Mouse (Mus musculus): ENCODE results near the gene Fdxr. TPM values are rescaled to one million over a fixed set of nuclear protein-coding genes. Genes with fewer than 3 reads are reported as not detected.

The Fdxr gene
- polyA plus RNA-seq, 1 experiment from 2014 or later = 6.9 TPM

DNA sequence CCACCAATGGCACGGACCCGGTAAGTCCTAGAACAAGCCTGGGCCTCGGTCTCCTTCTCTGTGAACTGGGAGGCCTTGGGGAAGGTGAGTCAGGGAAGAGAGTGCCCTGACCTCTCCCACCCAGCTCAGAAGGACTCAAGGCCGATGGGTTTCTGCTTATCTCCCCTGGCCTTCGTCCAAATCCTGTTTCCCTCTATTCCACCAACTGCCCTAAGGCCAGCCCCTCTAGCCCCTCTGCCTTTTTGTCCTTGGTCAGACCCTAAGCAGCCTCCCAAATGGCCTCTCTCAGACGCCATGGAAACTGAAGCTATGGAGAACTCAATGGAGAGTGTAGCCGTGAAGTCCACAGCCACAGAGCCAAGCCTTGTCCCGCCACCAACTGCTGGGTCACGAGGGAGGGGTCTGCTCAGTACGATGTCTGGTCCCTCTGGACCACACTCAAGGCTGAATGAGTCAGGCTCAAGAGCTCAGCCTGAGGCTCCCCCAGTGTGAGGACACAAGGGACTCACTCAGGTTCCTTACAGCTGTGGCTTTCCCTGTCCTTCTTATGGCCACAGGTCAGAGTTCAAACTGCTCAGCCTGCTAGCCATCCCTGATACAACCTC is 3.9 kb downstream of the Fdxr start:
- no peak overlapping the region for H3K27ac ChIP-seq (ENCODE audit: low read length)
- WGBS = 75% methylated on average over 10 of the region's 10 CpGs
- H3K36me3 ChIP-seq (ENCODE audit: insufficient read depth, low read length) = 0 out of 2 replicates have a peak, but pooled peaks cover 2% of the 10 kb centered on the region
- no peak for ATAC-seq
- DNase-seq (ENCODE audit: low spot score) = no peak
- peaks cover 10% of the 10 kb centered on the region for H3K27me3 ChIP-seq (replicated peaks; ENCODE audit: insufficient read depth, low read length)
- no peak overlapping the region for H3K4me2 ChIP-seq (replicated peaks; ENCODE audit: low read depth, low read length)
- no peak overlapping the region for H3K9ac ChIP-seq (replicated peaks; ENCODE audit: low read depth)
- TF ChIP-seq CTCF (IDR thresholded peaks at IDR 0.05) (no peak), EP300 (IDR thresholded peaks at IDR 0.05) (no peak)
- H3K9me3 ChIP-seq (ENCODE audit: low read length) = no peaks in the 10 kb centered on the region
- H3K4me1 ChIP-seq (ENCODE audit: insufficient read depth, low read depth, low read length) = peaks cover 10% of the 10 kb centered on the region; the same call in 1 of the 2 replicates
- no peak overlapping the region for H3K4me3 ChIP-seq (ENCODE audit: low read depth, low read length)

DNA sequence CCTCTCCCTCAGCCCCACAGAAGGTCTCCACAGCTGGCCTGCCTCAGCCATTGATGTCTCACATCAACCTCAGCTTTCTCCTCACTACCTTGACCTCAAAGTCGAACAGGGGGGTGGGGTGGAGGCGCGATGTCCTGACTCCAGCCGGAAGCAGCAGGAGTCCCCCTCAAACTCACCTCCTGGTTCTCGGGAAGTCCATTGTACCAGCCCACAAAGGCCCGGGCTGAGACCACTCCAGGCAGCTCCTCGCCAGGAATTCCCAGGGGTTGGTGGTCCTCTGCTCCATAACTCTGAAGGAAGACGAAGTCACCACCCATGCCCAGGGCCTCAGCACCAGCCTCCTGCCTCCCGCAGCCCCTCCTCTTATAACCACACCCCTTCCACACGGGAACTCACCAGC is 5.4 kb downstream of the Fdxr start:
- DNase-seq (ENCODE audit: low spot score) (no peak), ATAC-seq (no peak)
- Histone ChIP-seq H3K9me3 (ENCODE audit: low read length) (no peaks in the 10 kb centered on the region), H3K4me3 (ENCODE audit: low read depth, low read length) (no peak overlapping the region), H3K9ac (replicated peaks; ENCODE audit: low read depth) (no peak overlapping the region), H3K36me3 (ENCODE audit: insufficient read depth, low read length) (0 out of 2 replicates have a peak, but pooled peaks cover 4% of the 10 kb centered on the region), H3K4me1 (ENCODE audit: insufficient read depth, low read depth, low read length) (peaks cover 5% of the 10 kb centered on the region), H3K27ac (ENCODE audit: low read length) (no peak overlapping the region), H3K4me2 (replicated peaks; ENCODE audit: low read depth, low read length) (no peak overlapping the region), H3K27me3 (replicated peaks; ENCODE audit: insufficient read depth, low read length) (peaks cover 24% of the 10 kb centered on the region)
- 65% methylated on average over 10 of the region's 10 CpGs for WGBS
- TF ChIP-seq CTCF (IDR thresholded peaks at IDR 0.05) = no peak
- no peak for TF ChIP-seq EP300 (IDR thresholded peaks at IDR 0.05)

DNA sequence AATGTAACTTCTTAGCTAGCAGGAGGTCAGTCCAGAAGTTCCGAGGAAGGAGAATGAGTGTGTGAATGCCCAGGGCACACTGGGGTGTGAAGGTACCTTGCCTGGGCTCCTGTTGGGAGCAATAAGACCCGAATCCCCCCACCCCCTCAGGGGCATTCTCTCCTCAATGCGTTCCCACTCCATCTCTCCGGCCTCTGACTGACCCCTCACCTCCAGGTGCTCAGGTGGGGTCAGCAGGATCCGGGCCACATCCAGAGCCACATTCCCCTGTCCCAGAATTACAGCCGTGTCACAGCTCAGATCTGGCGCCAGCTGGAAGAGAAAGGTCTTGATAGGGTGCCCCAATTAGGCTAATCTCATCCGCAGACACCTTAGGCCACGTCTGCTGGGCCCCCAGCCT is 5.8 kb downstream of the Fdxr start:
- ATAC-seq = no peak
- TF ChIP-seq CTCF (IDR thresholded peaks at IDR 0.05) = no peak
- no peak for TF ChIP-seq EP300 (IDR thresholded peaks at IDR 0.05)
- Histone ChIP-seq H3K9me3 (ENCODE audit: low read length) (no peaks in the 10 kb centered on the region), H3K27me3 (replicated peaks; ENCODE audit: insufficient read depth, low read length) (peaks cover 28% of the 10 kb centered on the region), H3K27ac (ENCODE audit: low read length) (no peak overlapping the region), H3K4me2 (replicated peaks; ENCODE audit: low read depth, low read length) (no peak overlapping the region), H3K36me3 (ENCODE audit: insufficient read depth, low read length) (0 out of 2 replicates have a peak, but pooled peaks cover 4% of the 10 kb centered on the region), H3K4me1 (ENCODE audit: insufficient read depth, low read depth, low read length) (peaks cover under 1% of the 10 kb centered on the region), H3K4me3 (ENCODE audit: low read depth, low read length) (no peak overlapping the region), H3K9ac (replicated peaks; ENCODE audit: low read depth) (no peak overlapping the region)
- no peak for DNase-seq (ENCODE audit: low spot score)
- 64% methylated on average over 9 of the region's 9 CpGs for WGBS

DNA sequence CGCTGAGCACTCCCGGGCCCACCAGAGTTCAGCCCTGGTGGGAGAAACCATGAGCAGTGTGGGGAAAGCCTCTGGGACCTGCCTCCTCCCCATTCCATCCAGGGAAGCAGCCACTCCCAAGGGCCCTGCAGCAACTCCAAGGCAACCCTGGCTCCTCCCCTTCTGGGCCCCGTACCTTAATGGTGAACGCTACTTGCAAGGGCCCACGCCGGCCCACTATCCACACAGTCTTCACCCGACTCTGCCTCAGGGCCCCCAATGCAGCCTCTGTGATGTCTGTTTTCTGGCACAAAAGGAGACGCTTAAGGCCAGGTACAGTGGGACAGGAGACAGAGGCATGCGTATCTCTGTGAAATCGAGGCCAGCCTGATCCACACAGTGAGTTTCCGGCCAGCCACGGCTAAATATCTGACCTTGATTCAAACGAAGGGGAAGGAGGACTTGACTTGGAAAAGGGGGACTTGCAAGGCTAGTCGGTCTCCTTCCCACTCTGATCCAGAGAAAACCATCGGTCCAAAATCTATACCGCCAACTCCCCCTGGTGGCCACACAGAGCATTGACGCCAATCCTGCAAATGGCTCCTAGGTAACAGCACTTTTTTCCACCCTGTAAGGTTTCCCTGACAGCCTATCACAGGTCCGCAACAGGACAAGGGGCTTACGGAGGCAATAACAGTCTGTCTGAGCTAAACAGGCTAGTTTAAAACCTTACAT is 6.5 kb downstream of the Fdxr start:
- WGBS = 25% methylated on average over 19 of the region's 19 CpGs
- Histone ChIP-seq H3K9me3 (ENCODE audit: low read length) (no peaks in the 10 kb centered on the region), H3K4me2 (replicated peaks; ENCODE audit: low read depth, low read length) (no peak overlapping the region), H3K36me3 (ENCODE audit: insufficient read depth, low read length) (0 out of 2 replicates have a peak, but pooled peaks cover 4% of the 10 kb centered on the region), H3K27me3 (replicated peaks; ENCODE audit: insufficient read depth, low read length) (peaks cover 36% of the 10 kb centered on the region), H3K4me3 (ENCODE audit: low read depth, low read length) (no peak overlapping the region), H3K4me1 (ENCODE audit: insufficient read depth, low read depth, low read length) (no peaks in the 10 kb centered on the region; the same call in 1 of the 2 replicates), H3K9ac (replicated peaks; ENCODE audit: low read depth) (no peak overlapping the region), H3K27ac (ENCODE audit: low read length) (no peak overlapping the region)
- TF ChIP-seq CTCF (IDR thresholded peaks at IDR 0.05) (peak; percentile 97), EP300 (IDR thresholded peaks at IDR 0.05) (no peak)
- DNase-seq (ENCODE audit: low spot score) (peak; percentile 84), ATAC-seq (peak; percentile 13; the same call in 1 of the 2 replicates)

DNA sequence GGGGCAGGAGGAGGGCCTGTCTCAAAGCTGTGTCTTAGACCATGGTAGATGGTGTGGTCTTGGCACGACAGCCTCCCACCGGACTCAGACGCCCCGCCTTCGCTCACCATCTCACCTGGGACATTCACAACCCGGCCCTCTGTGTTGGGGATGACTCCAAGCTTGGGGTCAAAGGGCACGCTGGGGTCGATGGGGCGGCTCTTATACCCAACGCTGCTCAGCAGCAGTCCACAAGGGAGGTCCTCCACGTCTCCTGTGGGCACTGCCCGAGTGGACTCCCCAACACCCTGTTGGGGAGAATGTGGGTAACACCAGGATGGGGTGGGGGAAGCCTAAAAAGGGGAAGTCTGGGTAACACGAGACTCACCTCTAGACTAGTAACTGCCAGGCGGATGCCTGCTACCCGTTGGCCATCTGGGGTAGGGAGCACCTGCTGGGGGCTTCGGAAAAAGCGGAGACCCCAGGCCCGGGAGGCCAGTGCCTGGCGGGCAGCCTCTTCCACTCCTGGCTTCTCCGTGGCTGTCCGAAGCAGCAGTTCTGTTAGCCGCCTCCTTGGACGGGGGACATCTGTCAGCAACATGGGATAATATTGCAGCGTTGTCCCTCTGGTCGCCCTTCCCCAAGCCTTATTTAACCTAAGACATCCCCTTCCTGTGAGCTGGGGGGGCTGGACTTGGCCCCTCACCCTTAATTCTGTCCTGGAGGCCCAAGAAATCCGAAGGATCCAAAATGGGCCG is 7.4 kb downstream of the Fdxr start:
- Histone ChIP-seq H3K4me2 (replicated peaks; ENCODE audit: low read depth, low read length) (no peak overlapping the region), H3K36me3 (ENCODE audit: insufficient read depth, low read length) (0 out of 2 replicates have a peak, but pooled peaks cover 4% of the 10 kb centered on the region), H3K4me3 (ENCODE audit: low read depth, low read length) (no peak overlapping the region), H3K4me1 (ENCODE audit: insufficient read depth, low read depth, low read length) (no peaks in the 10 kb centered on the region; the same call in 1 of the 2 replicates), H3K27ac (ENCODE audit: low read length) (no peak overlapping the region), H3K9me3 (ENCODE audit: low read length) (no peaks in the 10 kb centered on the region), H3K9ac (replicated peaks; ENCODE audit: low read depth) (no peak overlapping the region), H3K27me3 (replicated peaks; ENCODE audit: insufficient read depth, low read length) (peaks cover 44% of the 10 kb centered on the region)
- DNase-seq (ENCODE audit: low spot score) (no peak), ATAC-seq (no peak)
- no peak for TF ChIP-seq EP300 (IDR thresholded peaks at IDR 0.05)
- no peak for TF ChIP-seq CTCF (IDR thresholded peaks at IDR 0.05)
- 86% methylated on average over 27 of the region's 27 CpGs for WGBS

DNA sequence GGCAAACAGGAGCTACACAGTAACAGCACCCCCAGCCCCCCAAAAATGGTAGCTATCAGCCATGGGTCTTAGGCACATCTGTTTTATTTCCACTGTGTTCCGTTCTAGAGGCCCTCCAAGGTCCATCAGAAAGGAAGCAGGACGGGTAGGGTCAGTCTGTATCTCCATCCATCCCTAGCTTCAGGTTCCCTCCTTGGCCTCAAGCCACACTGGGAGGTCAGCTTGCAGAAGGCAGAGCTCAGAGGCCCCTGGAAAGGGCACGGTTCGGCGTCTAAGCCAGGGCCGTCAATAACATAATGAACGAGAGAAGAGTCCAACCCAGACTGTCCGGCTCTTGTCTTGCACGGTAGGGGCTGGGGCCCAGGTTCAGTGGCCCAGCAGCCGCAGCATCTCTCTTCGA is 8.9 kb downstream of the Fdxr start:
- 78% methylated on average over 11 of the region's 11 CpGs for WGBS
- peaks cover 59% of the 10 kb centered on the region for H3K27me3 ChIP-seq (replicated peaks; ENCODE audit: insufficient read depth, low read length)
- TF ChIP-seq CTCF (IDR thresholded peaks at IDR 0.05) (no peak), EP300 (IDR thresholded peaks at IDR 0.05) (no peak)
- no peak overlapping the region for H3K27ac ChIP-seq (ENCODE audit: low read length)
- ATAC-seq (no peak), DNase-seq (ENCODE audit: low spot score) (no peak)
- H3K9me3 ChIP-seq (ENCODE audit: low read length) = no peaks in the 10 kb centered on the region
- 0 out of 2 replicates have a peak, but pooled peaks cover 4% of the 10 kb centered on the region for H3K36me3 ChIP-seq (ENCODE audit: insufficient read depth, low read length)
- H3K9ac ChIP-seq (replicated peaks; ENCODE audit: low read depth) = no peak overlapping the region
- no peak overlapping the region for H3K4me2 ChIP-seq (replicated peaks; ENCODE audit: low read depth, low read length)
- H3K4me1 ChIP-seq (ENCODE audit: insufficient read depth, low read depth, low read length) = no peaks in the 10 kb centered on the region; the same call in 1 of the 2 replicates
- no peak overlapping the region for H3K4me3 ChIP-seq (ENCODE audit: low read depth, low read length)
